Mouse (Mus musculus): ENCODE results near the gene Fmn2. TPM values are rescaled to one million over a fixed set of nuclear protein-coding genes. Genes with fewer than 3 reads are reported as not detected.

The Fmn2 gene
- total RNA-seq, 2 experiments from 2014 or later = 0.11 to 0.43 TPM

DNA sequence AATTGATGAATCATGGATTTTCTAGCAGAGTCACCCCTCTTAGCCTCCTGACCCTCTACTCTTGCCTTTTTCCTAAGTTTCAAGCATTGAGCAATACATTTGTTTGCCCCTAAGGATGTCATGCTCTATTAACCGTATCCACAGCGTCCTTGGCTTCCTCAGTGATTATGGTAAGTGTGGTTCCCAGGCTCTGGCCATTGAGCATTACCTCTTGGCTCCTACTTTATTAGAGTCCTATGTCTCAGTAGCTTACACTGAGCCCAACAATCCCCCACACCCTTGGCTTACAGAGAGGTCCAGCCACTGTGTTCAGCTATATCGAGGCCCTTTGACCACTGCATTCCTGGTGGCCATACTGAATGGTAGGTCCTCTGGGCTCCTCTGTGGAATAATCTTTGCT, 265.2 kb downstream of the Fmn2 start:
- no peak for DNase-seq
- intact Hi-C loops (cut with DNase I) = no loop called here

DNA sequence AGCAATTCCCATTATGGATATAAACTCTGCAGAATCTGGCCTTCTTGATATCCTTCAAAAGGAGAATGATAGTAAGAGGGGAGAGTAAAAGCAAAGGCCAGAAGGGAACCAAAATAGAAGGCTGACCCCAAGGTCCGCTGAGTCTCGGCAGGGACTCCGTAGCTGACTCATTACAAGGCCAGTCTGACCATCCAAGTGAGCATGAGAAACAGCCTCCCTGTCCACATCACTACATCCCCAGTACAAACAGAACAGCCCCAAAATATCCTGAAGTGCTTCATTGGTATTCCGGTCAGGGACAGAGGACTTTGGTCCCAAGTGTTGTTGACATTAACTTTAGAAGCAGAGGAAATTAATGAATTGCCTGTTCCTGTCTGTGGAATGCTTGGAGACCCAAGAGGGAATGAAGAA, 270.3 kb downstream of the Fmn2 start:
- no peak for DNase-seq
- intact Hi-C loops (cut with DNase I) = no loop called here

DNA sequence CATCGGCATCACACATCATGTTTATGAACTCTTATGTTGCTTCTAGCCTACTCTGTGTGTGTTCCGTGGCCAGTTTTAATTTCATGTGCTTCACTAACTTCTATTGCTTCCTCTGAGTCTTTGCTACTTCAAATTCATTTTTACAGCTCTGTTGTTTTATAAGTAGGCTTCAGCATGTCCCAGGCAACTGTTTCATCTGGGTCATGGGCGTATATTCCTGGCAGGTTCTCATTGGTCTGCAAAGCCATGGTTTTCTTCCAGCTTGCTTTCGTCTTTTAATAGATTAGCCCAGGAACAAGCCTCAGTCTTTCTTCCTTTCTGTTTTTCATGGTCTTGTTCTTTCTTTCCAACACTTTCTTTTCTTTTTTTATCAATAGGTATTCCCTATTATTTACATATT, 279.4 kb downstream of the Fmn2 start:
- intact Hi-C loops (cut with DNase I) = no loop called here
- no peak for DNase-seq

DNA sequence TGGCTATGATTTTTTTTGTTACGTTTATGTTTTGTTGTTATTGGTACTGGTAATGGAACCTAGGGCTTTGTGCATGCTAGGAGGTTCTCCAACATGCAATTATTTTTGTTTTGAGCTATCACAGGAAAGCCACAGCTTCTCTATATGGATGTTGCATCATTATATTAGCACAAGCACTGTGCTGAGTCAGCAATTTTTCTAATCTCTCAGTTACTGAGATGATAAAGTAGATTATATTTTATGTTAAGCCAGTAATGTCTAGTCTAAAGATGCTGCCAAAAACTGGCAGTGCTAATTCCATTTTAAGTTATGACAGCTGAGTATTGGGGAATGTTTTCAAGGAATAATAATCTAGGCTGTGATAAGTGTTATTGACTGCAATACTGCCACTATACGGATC, 287.0 kb downstream of the Fmn2 start:
- DNase-seq = no peak
- intact Hi-C loops (cut with DNase I) = no loop called here

DNA sequence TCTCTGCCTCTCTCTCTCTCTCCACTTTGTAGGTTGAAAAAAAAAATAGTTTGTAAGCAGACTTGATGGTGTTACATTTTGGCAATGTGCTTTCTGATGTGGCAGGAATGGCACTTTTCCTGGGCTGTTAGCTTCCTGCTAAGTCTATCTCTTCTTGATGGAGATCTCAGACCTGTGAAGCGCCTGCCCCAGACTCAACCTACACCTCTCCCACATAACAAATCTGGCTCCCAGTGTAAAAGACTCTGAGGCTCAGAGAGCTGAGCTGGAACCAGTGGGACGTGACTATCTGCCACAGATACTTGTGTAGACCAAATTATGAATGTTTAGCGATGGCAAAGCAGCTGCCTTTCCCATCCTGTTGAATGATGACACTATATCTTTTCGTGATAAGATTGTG, 310.2 kb downstream of the Fmn2 start:
- intact Hi-C loops (cut with DNase I) = no loop called here

DNA sequence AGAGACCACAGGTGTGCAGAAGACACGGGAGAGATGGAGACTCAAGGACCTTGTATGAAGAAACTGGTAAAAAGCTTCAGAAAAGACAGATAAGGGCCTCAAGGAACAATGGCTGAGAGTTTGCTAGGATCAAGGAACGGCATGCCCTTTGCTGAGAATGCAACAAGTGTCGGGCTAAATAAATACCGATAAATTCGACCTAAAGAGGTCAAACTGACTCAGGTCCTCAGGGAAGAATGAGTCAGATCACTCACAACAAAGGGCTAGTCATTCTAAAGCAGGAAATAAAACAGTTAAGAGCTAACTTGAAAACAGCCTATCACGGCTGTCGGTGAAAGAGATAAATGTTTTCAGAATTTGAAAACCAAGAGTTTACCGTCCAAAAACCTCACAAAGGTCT, 324.9 kb downstream of the Fmn2 start:
- intact Hi-C loops (cut with DNase I) = no loop called here
- DNase-seq = no peak

More for the DNA sequence above, 310.2 kb downstream of the Fmn2 start:
- DNase-seq = no peak

DNA sequence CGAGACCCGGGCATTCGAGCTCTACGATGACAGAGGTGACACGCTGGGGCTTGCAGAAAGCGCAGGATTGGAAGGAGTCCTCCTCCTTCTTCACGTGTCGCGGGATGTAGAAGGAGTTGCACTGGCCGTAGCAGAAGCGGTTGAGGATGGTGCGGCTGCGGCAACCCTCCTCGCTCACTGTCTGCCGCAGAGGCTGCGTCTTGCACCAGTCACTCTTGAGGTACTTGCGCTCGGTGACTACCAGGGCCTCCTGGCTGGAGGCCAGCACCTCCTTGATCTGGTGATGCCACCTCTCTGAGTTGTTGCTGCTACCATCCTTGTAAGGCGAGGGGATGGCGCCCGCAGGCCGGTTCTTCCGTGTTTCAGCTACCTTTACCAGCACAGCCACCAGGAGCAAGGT, 335.2 kb downstream of the Fmn2 start:
- intact Hi-C loops (cut with DNase I) = no loop called here
- no peak for DNase-seq

DNA sequence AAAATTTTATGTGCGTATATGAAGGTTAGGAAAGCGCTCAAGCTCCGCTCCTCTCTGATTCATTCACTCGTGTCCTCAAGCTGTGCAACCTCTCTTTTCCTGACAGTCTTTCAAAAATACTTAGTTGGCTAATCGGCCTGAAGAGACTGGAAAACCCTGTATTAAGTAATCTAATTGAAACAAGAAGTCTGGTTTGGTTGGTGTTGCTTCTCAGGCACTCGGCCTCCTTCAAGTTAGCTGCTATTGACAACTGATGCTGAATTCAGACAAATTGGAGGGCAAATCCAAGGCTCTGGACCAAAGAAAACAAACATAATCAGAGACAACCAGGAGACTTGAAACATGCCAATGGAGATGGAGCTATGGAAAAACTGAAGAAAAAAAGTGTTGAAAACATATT, 343.2 kb downstream of the Fmn2 start:
- DNase-seq = no peak
- intact Hi-C loops (cut with DNase I) = no loop called here

DNA sequence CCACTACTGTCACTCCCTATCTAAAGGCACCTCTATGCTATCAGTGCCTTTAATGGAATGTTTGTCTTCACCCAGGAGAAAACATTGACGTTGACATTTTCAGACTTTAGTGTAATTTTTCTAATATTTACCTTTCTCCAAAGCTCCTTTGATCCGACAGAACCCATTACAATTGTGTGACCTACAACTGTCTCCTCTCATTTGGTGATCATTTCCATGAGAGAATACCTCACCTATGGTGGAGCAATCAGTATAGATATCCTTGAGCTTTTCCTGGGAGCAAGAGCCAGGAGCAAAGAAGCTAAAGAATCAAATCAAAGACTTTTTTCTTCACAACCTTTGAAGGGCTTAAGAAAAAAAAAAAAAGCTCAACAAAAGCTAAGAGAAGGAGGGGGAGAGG, 354.6 kb downstream of the Fmn2 start:
- DNase-seq = no peak

DNA sequence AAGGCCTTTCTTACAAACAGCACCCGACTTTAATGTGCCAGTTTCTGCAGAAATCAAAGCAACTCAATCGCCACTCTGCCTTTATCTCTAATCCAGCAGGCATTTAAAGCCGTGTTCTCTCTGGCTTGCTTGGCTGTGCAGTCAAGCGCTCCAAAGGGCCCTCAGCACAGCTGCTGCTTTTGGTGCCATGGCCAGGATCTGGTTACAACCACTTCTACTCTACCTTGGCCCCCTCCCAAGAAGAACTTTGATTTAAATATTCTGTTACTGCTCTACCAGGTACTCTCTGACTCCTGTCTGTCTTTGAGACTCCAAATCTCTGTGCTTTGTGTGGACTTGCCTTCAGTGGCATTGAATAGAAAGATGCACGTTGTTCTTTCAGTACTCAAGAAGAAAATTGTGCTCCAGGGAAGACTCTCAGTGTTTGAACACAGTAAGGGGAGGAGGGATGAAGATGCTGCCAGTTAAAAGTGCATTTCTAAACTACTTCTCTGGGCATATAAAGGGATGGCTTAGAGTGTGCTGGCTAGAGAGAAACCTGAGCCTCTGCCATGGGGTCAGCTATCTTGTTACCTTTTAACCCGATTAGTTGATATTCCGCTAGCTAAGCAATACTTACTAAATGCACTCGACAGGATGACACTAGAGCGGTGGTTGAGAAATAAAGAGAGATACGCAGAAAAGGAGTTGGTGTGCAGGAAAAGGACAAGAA, 358.9 kb downstream of the Fmn2 start:
- DNase-seq = no peak
- intact Hi-C loops (cut with DNase I) = no loop called here

More for the DNA sequence above, 354.6 kb downstream of the Fmn2 start:
- intact Hi-C loops (cut with DNase I) = no loop called here

Other genes starting within 250 kb of the Fmn2 start
- not detected for gene Olfr419, start 249.8 kb upstream of the Fmn2 start, total RNA-seq (2021)
- gene Mptx1, start 171.3 kb upstream of the Fmn2 start, total RNA-seq (2021) = not detected
- gene Olfr417, start 136.7 kb upstream of the Fmn2 start, total RNA-seq (2021) = not detected
- gene Olfr248, start 110.8 kb upstream of the Fmn2 start, total RNA-seq (2021) = not detected
- not detected for gene Olfr414, start 77.8 kb upstream of the Fmn2 start, total RNA-seq (2021)
- gene Olfr220, start 59.7 kb upstream of the Fmn2 start, total RNA-seq (2021) = not detected

All from heart, postnatal 36 days (tissue).